Mouse (Mus musculus): ENCODE results near the gene Krt78.

GRCm38 (mm10) chr15:101958891-101959290 lies 4.8 kb upstream of the Krt78 start:
- no peak for TF ChIP-seq CTCF (IDR thresholded peaks at IDR 0.05; ENCODE audit: borderline replicate concordance, insufficient read depth, low read length)
- no peak for TF ChIP-seq POLR2A (IDR thresholded peaks at IDR 0.05; ENCODE audit: low read depth, low read length)

Data from embryonic fibroblast, embryonic 13.5 days (primary cell).